Mouse (Mus musculus): Measurements from ENCODE around the gene Ntrk3. TPM values are rescaled to one million over a fixed set of nuclear protein-coding genes. Genes with fewer than 3 reads are reported as not detected.

Gene Ntrk3
- polyA plus RNA-seq, 1 experiment from 2014 or later, result 27.0 TPM

Other genes starting within 250 kb of the Ntrk3 start
- gene Mrps11, start 45.1 kb upstream of the Ntrk3 start, polyA plus RNA-seq (2014; fragmentation: Nextera tagmentation; extraction: Ambion mirVana), result 64.0 and 74.8 TPM in 2 replicates
- 55.9 and 60.6 TPM in 2 replicates for gene Mrpl46, start 45.5 kb upstream of the Ntrk3 start, polyA plus RNA-seq (2014; fragmentation: Nextera tagmentation; extraction: Ambion mirVana)
- gene Det1, start 109.3 kb upstream of the Ntrk3 start, polyA plus RNA-seq (2014; fragmentation: Nextera tagmentation; extraction: Ambion mirVana), result 12.3 and 14.9 TPM in 2 replicates
- 33.7 and 39.1 TPM in 2 replicates for gene Aen, start 157.8 kb upstream of the Ntrk3 start, polyA plus RNA-seq (2014; fragmentation: Nextera tagmentation; extraction: Ambion mirVana)
- gene Isg20, start 175.4 kb upstream of the Ntrk3 start, polyA plus RNA-seq (2014; fragmentation: Nextera tagmentation; extraction: Ambion mirVana), result 0.36 and 2.5 TPM in 2 replicates

All from midbrain, embryonic 14.5 days (tissue).